Mouse (Mus musculus) myocyte (in vitro differentiated cells): ENCODE results near the gene Tcf12.

Source experiments
- E2F4 ChIP-seq: IDR thresholded peaks from one replicate; pipeline ENCODE4 v1.6.1; 2011; ENCODE audit warnings: mild to moderate bottlenecking, control low read depth, moderate library complexity; ENCODE audit not compliant: insufficient read depth
- MAX ChIP-seq: IDR thresholded peaks from one replicate; pipeline ENCODE4 v1.6.1; 2011; ENCODE audit warnings: low read depth, mild to moderate bottlenecking, control low read depth
- POLR2A ChIP-seq: IDR thresholded peaks from one replicate; pipeline ENCODE4 v1.6.1; 2011; ENCODE audit warnings: low read depth, mild to moderate bottlenecking, control low read depth, moderate library complexity; ENCODE audit not compliant: insufficient read length
- SRF ChIP-seq: IDR thresholded peaks from one replicate; pipeline ENCODE4 v1.6.1; 2011; ENCODE audit warnings: low read depth; ENCODE audit not compliant: control insufficient read depth, insufficient read length
- TCF12 ChIP-seq: IDR thresholded peaks from one replicate; pipeline ENCODE4 v1.6.1; 2011; ENCODE audit warnings: mild to moderate bottlenecking, control low read depth; ENCODE audit not compliant: poor library complexity, insufficient read depth, severe bottlenecking
- USF1 ChIP-seq: IDR thresholded peaks from one replicate; pipeline ENCODE4 v1.6.1; 2011; ENCODE audit warnings: low read depth, mild to moderate bottlenecking, control low read depth, moderate library complexity

DNA sequence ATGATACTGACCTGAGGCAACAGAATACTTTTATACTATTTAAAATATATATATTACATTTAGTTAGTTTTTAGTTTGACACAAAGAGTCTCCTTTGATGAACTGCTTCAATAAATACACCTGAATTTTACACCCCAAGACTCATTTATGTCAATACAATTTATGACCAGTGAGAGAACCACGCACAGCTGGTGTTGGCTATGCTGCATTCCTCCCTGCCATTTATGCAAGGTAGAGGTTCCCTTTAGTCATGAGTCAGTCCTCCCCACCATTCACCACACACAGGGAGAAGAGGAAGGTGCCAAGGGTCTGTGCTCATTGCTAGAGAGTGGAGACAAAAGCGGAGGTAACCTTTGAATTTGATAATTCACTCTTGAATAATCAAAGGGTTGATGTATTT is 46.7 kb upstream of the Tcf12 start:
- TF ChIP-seq POLR2A (no peak), SRF (no peak), TCF12 (no peak), USF1 (no peak), E2F4 (no peak), MAX (no peak)
